Mouse (Mus musculus): ENCODE measurements around the gene Itgae. TPM values are rescaled to one million over a fixed set of nuclear protein-coding genes. Genes with fewer than 3 reads are reported as not detected.
A peak's percentile ranks its signal among the peaks of the same experiment; 100 is the strongest.

The Itgae gene
- total and polyA plus RNA-seq, 3 experiments = 0.17 to 0.26 (median 0.21) TPM

GRCm38 (mm10) chr11:73137591-73138501, 47.5 kb downstream of the Itgae start, which contains the start of gene Haspin (continued):
- TF ChIP-seq POLR2A (IDR thresholded peaks at IDR 0.05; ENCODE audit: low read depth, low read length) = peak; percentile 98

DNA sequence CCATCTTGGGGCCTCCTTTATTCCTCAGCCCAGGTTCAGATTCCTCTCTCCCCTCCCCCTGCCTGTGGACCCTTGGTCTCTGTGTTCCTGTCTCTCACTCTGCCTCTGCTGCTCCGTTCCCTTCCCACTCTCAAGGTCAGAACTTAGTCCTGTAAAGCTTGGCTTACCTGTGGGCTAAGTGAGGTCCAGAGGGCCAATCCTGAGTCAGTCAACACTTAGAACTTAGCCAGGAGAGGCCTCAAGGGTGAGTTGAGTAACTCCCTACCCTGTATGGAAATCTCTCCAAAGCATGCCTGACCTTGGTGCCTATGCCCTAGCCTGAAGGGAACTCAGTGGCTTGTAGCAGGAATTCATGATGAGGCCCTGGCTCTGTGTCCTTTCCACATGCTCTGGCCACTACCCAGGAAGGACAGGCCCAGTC, 53.9 kb downstream of the Itgae start:
- Histone ChIP-seq H3K36me3 (replicated peaks in 1 of 2; ENCODE audit: control insufficient read depth in 1 of 2, insufficient read depth in 1 of 2, low read length in 1 of 2) (no peaks in the 10 kb centered on the region), H3K27me3 (replicated peaks) (peaks cover 21% of the 10 kb centered on the region), H3K79me2 (replicated peaks; ENCODE audit: control insufficient read depth, extremely low read depth, insufficient read depth, poor library complexity, severe bottlenecking) (no peaks in the 10 kb centered on the region), H3K4me2 (ENCODE audit: insufficient read depth, low read depth, poor library complexity, severe bottlenecking) (no peak overlapping the region), H3K4me3 (replicated peaks in 1 of 3; ENCODE audit: low read depth in 2 of 3, low read length in 2 of 3, poor library complexity in 1 of 3) (no peak overlapping the region), H3K4me1 (ENCODE audit: control insufficient read depth in 1 of 2, insufficient read depth in 2 of 2) (no peaks in the 10 kb centered on the region), H3K9me3 (replicated peaks; ENCODE audit: low read length) (no peaks in the 10 kb centered on the region), H3K27ac (ENCODE audit: insufficient read depth, low read depth) (no peak overlapping the region), H3K9ac (ENCODE audit: insufficient read depth, low read depth) (no peak overlapping the region)
- dilution Hi-C loops (cut with MboI; ENCODE audit: extremely low pct_ligation_motif_present, extremely low pct_unique_long_range_greater_than_20kb, low sequenced_read_pairs) = no loop called here
- in situ Hi-C loops (cut with MboI; ENCODE audit: low pct_ligation_motif_present, low pct_unique_long_range_greater_than_20kb, low sequenced_read_pairs) = loop anchor here (25.0 kb wide), 1 partner anchor 1218 kb away; the partner anchor contains the start of genes Olfr411 and Olfr412
- TF ChIP-seq ETS1 (conservative IDR thresholded peaks at IDR 0.05; ENCODE audit: low read depth, low read length) (no peak), JUN (IDR thresholded peaks at IDR 0.05; ENCODE audit: insufficient read depth, low read depth, low read length) (no peak), ZMIZ1 (IDR thresholded peaks at IDR 0.05; ENCODE audit: low read depth, low read length) (no peak), MAFK (IDR thresholded peaks at IDR 0.05; ENCODE audit: insufficient replicate concordance, low read length) (no peak), MXI1 (IDR thresholded peaks at IDR 0.05; ENCODE audit: low read depth, low read length) (no peak), CHD1 (IDR thresholded peaks at IDR 0.05; ENCODE audit: low read depth, low read length) (no peak), JUND (conservative IDR thresholded peaks at IDR 0.05; ENCODE audit: low read depth, low read length) (no peak), SMC3 (IDR thresholded peaks at IDR 0.05; ENCODE audit: low read depth, low read length) (no peak), SIN3A (IDR thresholded peaks at IDR 0.05; ENCODE audit: low read length) (no peak), CHD2 (IDR thresholded peaks at IDR 0.05; ENCODE audit: low read length) (no peak), RCOR1 (conservative IDR thresholded peaks at IDR 0.05; ENCODE audit: low read depth, low read length) (no peak), NELFE (IDR thresholded peaks at IDR 0.05; ENCODE audit: low read depth, low read length) (no peak), BHLHE40 (IDR thresholded peaks at IDR 0.05; ENCODE audit: low read depth, low read length) (no peak), ELF1 (IDR thresholded peaks at IDR 0.05; ENCODE audit: low read depth, low read length) (no peak), USF2 (conservative IDR thresholded peaks at IDR 0.05; ENCODE audit: low read depth, low read length) (no peak), POLR2A (IDR thresholded peaks at IDR 0.05; ENCODE audit: low read depth, low read length) (no peak), RAD21 (IDR thresholded peaks at IDR 0.05; ENCODE audit: low read depth, low read length) (no peak), NRF1 (IDR thresholded peaks at IDR 0.05; ENCODE audit: low read depth, low read length) (no peak), KAT2A (IDR thresholded peaks at IDR 0.05; ENCODE audit: insufficient replicate concordance, low read length) (no peak)
- DNase-seq (ENCODE audit: extremely low read depth) = no peak

All from CH12.LX (cell line).